Mouse (Mus musculus) limb, embryonic 12.5 days (tissue): ENCODE results near the gene Pimreg. TPM values are rescaled to one million over a fixed set of nuclear protein-coding genes. Genes with fewer than 3 reads are reported as not detected.
A peak's percentile ranks its signal among the peaks of the same experiment; 100 is the strongest.

Experiments
- ATAC-seq: fragments of 200-750 bp; cut with Nextera tagmentation; 2 replicates; pipeline ENCODE4 v1.8.0; 2017; ENCODE audit warnings: low read depth, moderate TSS enrichment; ENCODE audit not compliant: insufficient number of reproducible peaks, insufficient read depth, low FRiP score, low TSS enrichment
- H3K27ac ChIP-seq: fragments of 300-500 bp; sonication (generic); 2 replicates; pipeline ENCODE4 v1.5.1; 2016; ENCODE audit warnings: mild to moderate bottlenecking, moderate library complexity
- H3K27me3 ChIP-seq: fragments of 300-500 bp; sonication (generic); 2 replicates; pipeline ENCODE4 v1.6.1; 2016; ENCODE audit warnings: mild to moderate bottlenecking, moderate library complexity
- H3K36me3 ChIP-seq: fragments of 300-500 bp; sonication (generic); 2 replicates; pipeline ENCODE4 v1.6.1; 2016; ENCODE audit warnings: mild to moderate bottlenecking, moderate library complexity
- H3K4me1 ChIP-seq: fragments of 300-500 bp; sonication (generic); replicated peaks from 2 replicates; pipeline ENCODE4 v1.6.1; 2016
- H3K4me2 ChIP-seq: fragments of 300-500 bp; sonication (generic); 2 replicates; pipeline ENCODE4 v1.6.1; 2016; ENCODE audit warnings: mild to moderate bottlenecking, moderate library complexity
- H3K4me3 ChIP-seq: fragments of 300-500 bp; sonication (generic); replicated peaks from 2 replicates; pipeline ENCODE4 v1.5.1; 2016; ENCODE audit warnings: mild to moderate bottlenecking
- H3K9ac ChIP-seq: fragments of 300-500 bp; sonication (generic); replicated peaks from 2 replicates; pipeline ENCODE4 v1.6.1; 2016; ENCODE audit warnings: mild to moderate bottlenecking, moderate library complexity
- H3K9me3 ChIP-seq: fragments of 300-500 bp; sonication (generic); 2 replicates; pipeline ENCODE4 v1.6.1; 2016; ENCODE audit warnings: mild to moderate bottlenecking, moderate library complexity
- WGBS: fragments of 180-500 bp; shearing (Covaris S2); methylation state at CpG from one replicate; pipeline ENCODE4 v1.1.7; 2016; 5-methylcytosine and 5-hydroxymethylcytosine counted together
- polyA plus RNA-seq: library from polyadenylated mRNA; unstranded; fragments of >200 nt; fragmentation: Nextera tagmentation; extraction: Ambion mirVana; gene quantifications from 2 replicates; pipeline ENCODE4 v1.2.1, GENCODE M21; 2016

Pimreg gene
- polyA plus RNA-seq, 1 experiment from 2014 or later = 138 TPM

- Histone ChIP-seq H3K27ac (no peak overlapping the region), H3K4me2 (no peak overlapping the region), H3K4me1 (peaks cover 6% of the 10 kb centered on the region; the same call in 1 of the 2 replicates), H3K9ac (no peak overlapping the region), H3K4me3 (no peak overlapping the region), H3K36me3 (no peaks in the 10 kb centered on the region), H3K9me3 (peaks cover 17% of the 10 kb centered on the region), H3K27me3 (no peaks in the 10 kb centered on the region)
- no peak for ATAC-seq
- 32% methylated on average over 6 of the region's 6 CpGs for whole genome bisulfite sequencing
Measured at GRCm38 (mm10) chr11:72066330-72066729, 24.5 kb downstream of the Pimreg start.

- H3K4me1 ChIP-seq = peaks cover 5% of the 10 kb centered on the region; the same call in 1 of the 2 replicates
- WGBS = 42% methylated on average over 5 of the region's 5 CpGs
- H3K36me3 ChIP-seq = no peaks in the 10 kb centered on the region
- H3K9ac ChIP-seq = no peak overlapping the region
- H3K9me3 ChIP-seq = peaks cover 17% of the 10 kb centered on the region
- ATAC-seq = 0 out of 2 replicates have a peak, but pooled peaks have one; percentile 26
- no peak overlapping the region for H3K4me3 ChIP-seq
- H3K27me3 ChIP-seq = no peaks in the 10 kb centered on the region
- H3K27ac ChIP-seq = no peak overlapping the region
- no peak overlapping the region for H3K4me2 ChIP-seq
Measured at GRCm38 (mm10) chr11:72067326-72067725, 25.5 kb downstream of the Pimreg start.

- no peaks in the 10 kb centered on the region for H3K36me3 ChIP-seq
- H3K9ac ChIP-seq = no peak overlapping the region
- no peak for ATAC-seq
Measured at GRCm38 (mm10) chr11:72068026-72068425, 26.2 kb downstream of the Pimreg start.

GRCm38 (mm10) chr11:72070733-72071132, 28.9 kb downstream of the Pimreg start:
- Histone ChIP-seq H3K9ac (no peak overlapping the region), H3K4me2 (no peak overlapping the region), H3K27me3 (no peaks in the 10 kb centered on the region), H3K36me3 (no peaks in the 10 kb centered on the region), H3K4me3 (no peak overlapping the region), H3K27ac (no peak overlapping the region), H3K4me1 (peaks cover 5% of the 10 kb centered on the region; the same call in 1 of the 2 replicates), H3K9me3 (no peaks in the 10 kb centered on the region)
- 84% methylated on average over 9 of the region's 9 CpGs for WGBS
- no peak for ATAC-seq

More at GRCm38 (mm10) chr11:72068026-72068425, 26.2 kb downstream of the Pimreg start:
- Histone ChIP-seq H3K9me3 (peaks cover 17% of the 10 kb centered on the region), H3K27ac (no peak overlapping the region), H3K4me1 (peaks cover 5% of the 10 kb centered on the region; the same call in 1 of the 2 replicates), H3K4me2 (no peak overlapping the region), H3K27me3 (no peaks in the 10 kb centered on the region), H3K4me3 (no peak overlapping the region)
- 58% methylated on average over 7 of the region's 7 CpGs for WGBS

GRCm38 (mm10) chr11:72072331-72072905, 30.6 kb downstream of the Pimreg start:
- Histone ChIP-seq H3K27me3 (no peaks in the 10 kb centered on the region), H3K27ac (no peak overlapping the region), H3K9me3 (no peaks in the 10 kb centered on the region), H3K4me3 (no peak overlapping the region), H3K36me3 (no peaks in the 10 kb centered on the region), H3K9ac (no peak overlapping the region), H3K4me1 (no peaks in the 10 kb centered on the region; the same call in 1 of the 2 replicates), H3K4me2 (no peak overlapping the region)
- no peak for ATAC-seq
- 16% methylated on average over 6 of the region's 6 CpGs for WGBS

GRCm38 (mm10) chr11:72074230-72074629, 32.4 kb downstream of the Pimreg start:
- 76% methylated on average over 13 of the region's 13 CpGs for WGBS
- H3K4me1 ChIP-seq = no peaks in the 10 kb centered on the region
- no peaks in the 10 kb centered on the region for H3K36me3 ChIP-seq
- ATAC-seq = no peak
- H3K9ac ChIP-seq = no peak overlapping the region
- H3K9me3 ChIP-seq = no peaks in the 10 kb centered on the region
- no peak overlapping the region for H3K4me2 ChIP-seq
- H3K27ac ChIP-seq = no peak overlapping the region
- no peak overlapping the region for H3K4me3 ChIP-seq
- H3K27me3 ChIP-seq = no peaks in the 10 kb centered on the region

GRCm38 (mm10) chr11:72078056-72078455, 36.2 kb downstream of the Pimreg start:
- Histone ChIP-seq H3K36me3 (no peaks in the 10 kb centered on the region), H3K27ac (no peak overlapping the region), H3K4me1 (no peaks in the 10 kb centered on the region), H3K27me3 (no peaks in the 10 kb centered on the region), H3K9me3 (no peaks in the 10 kb centered on the region), H3K9ac (no peak overlapping the region), H3K4me3 (no peak overlapping the region), H3K4me2 (no peak overlapping the region)
- ATAC-seq = no peak
- 44% methylated on average over 3 of the region's 3 CpGs for WGBS

GRCm38 (mm10) chr11:72078647-72079046, 36.8 kb downstream of the Pimreg start:
- H3K36me3 ChIP-seq = no peaks in the 10 kb centered on the region
- no peaks in the 10 kb centered on the region for H3K4me1 ChIP-seq
- H3K4me2 ChIP-seq = no peak overlapping the region
- H3K4me3 ChIP-seq = no peak overlapping the region
- no peak overlapping the region for H3K27ac ChIP-seq
- no peak for ATAC-seq
- H3K27me3 ChIP-seq = no peaks in the 10 kb centered on the region
- H3K9me3 ChIP-seq = no peaks in the 10 kb centered on the region
- H3K9ac ChIP-seq = no peak overlapping the region
- WGBS = 57% methylated on average over 4 of the region's 4 CpGs

GRCm38 (mm10) chr11:72080461-72080860, 38.6 kb downstream of the Pimreg start:
- H3K27me3 ChIP-seq = no peaks in the 10 kb centered on the region
- no peaks in the 10 kb centered on the region for H3K4me1 ChIP-seq
- no peak overlapping the region for H3K27ac ChIP-seq
- H3K9ac ChIP-seq = no peak overlapping the region
- no peak overlapping the region for H3K4me2 ChIP-seq
- no peak for ATAC-seq
- 88% methylated on average over 6 of the region's 6 CpGs for WGBS
- no peak overlapping the region for H3K4me3 ChIP-seq
- no peaks in the 10 kb centered on the region for H3K9me3 ChIP-seq
- H3K36me3 ChIP-seq = no peaks in the 10 kb centered on the region

GRCm38 (mm10) chr11:72082601-72083000, 40.8 kb downstream of the Pimreg start:
- Histone ChIP-seq H3K4me2 (no peak overlapping the region), H3K4me1 (peaks cover 19% of the 10 kb centered on the region), H3K36me3 (no peaks in the 10 kb centered on the region), H3K9me3 (no peaks in the 10 kb centered on the region), H3K27ac (no peak overlapping the region), H3K9ac (no peak overlapping the region), H3K4me3 (no peak overlapping the region), H3K27me3 (no peaks in the 10 kb centered on the region)
- WGBS = 87% methylated on average over 4 of the region's 4 CpGs
- no peak for ATAC-seq

- H3K9ac ChIP-seq = no peak overlapping the region
- no peak overlapping the region for H3K4me3 ChIP-seq
- WGBS = 94% methylated on average over 15 of the region's 15 CpGs
- H3K4me2 ChIP-seq = no peak overlapping the region
- no peak overlapping the region for H3K27ac ChIP-seq
- H3K27me3 ChIP-seq = no peaks in the 10 kb centered on the region
- H3K9me3 ChIP-seq = no peaks in the 10 kb centered on the region
- no peak for ATAC-seq
- peaks cover 19% of the 10 kb centered on the region for H3K4me1 ChIP-seq
- no peaks in the 10 kb centered on the region for H3K36me3 ChIP-seq
Measured at GRCm38 (mm10) chr11:72084337-72084736, 42.5 kb downstream of the Pimreg start.
